Mouse (Mus musculus): Measurements from ENCODE around the gene Tmem151a.

DNA sequence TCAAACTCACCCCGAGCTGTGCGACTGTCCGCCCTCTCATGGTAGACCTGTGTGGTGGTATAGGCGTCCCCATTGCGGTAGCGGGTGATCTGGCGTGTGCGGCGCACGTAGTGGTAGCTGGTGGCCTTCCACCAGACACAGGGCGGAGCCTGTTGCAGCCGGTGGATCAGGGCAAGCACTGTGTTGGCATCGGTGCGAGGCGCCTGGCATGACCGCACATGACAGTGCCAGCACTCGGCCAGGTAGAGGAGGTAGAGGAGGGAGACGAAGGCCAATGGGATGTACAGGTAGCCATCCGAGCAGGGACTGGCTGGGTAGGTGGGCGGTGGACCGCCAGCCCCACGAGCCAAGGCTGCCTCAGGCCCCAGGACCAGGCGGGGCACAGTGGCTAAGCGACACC is 2.7 kb downstream of the Tmem151a start:
- TF ChIP-seq CTCF (IDR thresholded peaks at IDR 0.05; ENCODE audit: low read depth) (no peak), EP300 (optimal IDR thresholded peaks at IDR 0.05) (no peak)

Measured in stomach, postnatal 0 days (tissue).